Mouse (Mus musculus) adrenal gland, postnatal 4 days (tissue): Measurements from ENCODE around the gene Mpp4. TPM values are rescaled to one million over a fixed set of nuclear protein-coding genes. Genes with fewer than 3 reads are reported as not detected.

Source experiments
- total RNA-seq, 2 experiments: library from RNA; stranded (reverse); gene quantifications; 2 replicates each; pipeline ENCODE4 v1.2.3; 2021

The Mpp4 gene
- total RNA-seq, 2 experiments from 2014 or later = 0.14 to 0.39 TPM

Other genes with a start within 250 kb of the Mpp4 start
- 10 to 100 TPM; 52.2 to 60.1 TPM for gene Trak2, start 190.0 kb downstream of the Mpp4 start, total RNA-seq
- gene Stradb, start 189.9 kb downstream of the Mpp4 start, total RNA-seq = 10 to 100 TPM; 24.6 to 25.5 TPM
- not detected for gene C2cd6, start 68.5 kb downstream of the Mpp4 start, total RNA-seq
- 10 to 100 TPM; 20.7 to 22.3 TPM for gene Tmem237, start 43.0 kb downstream of the Mpp4 start, total RNA-seq
- gene Als2, start 73.8 kb upstream of the Mpp4 start, total RNA-seq = 10 to 100 TPM; 15.2 to 16.9 TPM
- under 1 TPM; 0.20 TPM for gene Cdk15, start 93.5 kb upstream of the Mpp4 start, total RNA-seq